Mouse (Mus musculus) liver, embryonic 14.5 days (tissue): ENCODE measurements at regions not wholly inside any gene's neighbourhood (a gene's known extent, or its start where the extent isn't known, plus 50 kb on each side); places are given as distances from the start of the nearest gene placed in this dataset.

Experiments used
- CTCF ChIP-seq: IDR thresholded peaks from 2 replicates; pipeline ENCODE4 v1.5.1; 2016; ENCODE audit warnings: antibody characterized with exemption, low read depth, control low read depth
- EP300 ChIP-seq: IDR thresholded peaks from 2 replicates; pipeline ENCODE4 v1.6.1; 2016; ENCODE audit warnings: antibody characterized with exemption, low read depth

GRCm38 (mm10) chr15:17048867-17049628 lies 320.5 kb downstream of the Cdh9 start:
- TF ChIP-seq CTCF (no peak), EP300 (no peak)
